Mouse (Mus musculus) cerebellum, adult 2 months (tissue): Measurements from ENCODE around the gene Twf2.

Experiments
- CTCF ChIP-seq: fragments of 200-500 bp; IDR thresholded peaks from 2 replicates; pipeline ENCODE4 v1.5.1; 2011; ENCODE audit warnings: low read depth, mild to moderate bottlenecking, control low read depth, low read length, moderate library complexity, borderline replicate concordance; ENCODE audit not compliant: insufficient read depth
- POLR2A ChIP-seq: fragments of 200-500 bp; IDR thresholded peaks from 2 replicates; pipeline ENCODE4 v1.6.1; 2011; ENCODE audit warnings: low read length, control low read depth, borderline replicate concordance; ENCODE audit not compliant: insufficient read depth

DNA sequence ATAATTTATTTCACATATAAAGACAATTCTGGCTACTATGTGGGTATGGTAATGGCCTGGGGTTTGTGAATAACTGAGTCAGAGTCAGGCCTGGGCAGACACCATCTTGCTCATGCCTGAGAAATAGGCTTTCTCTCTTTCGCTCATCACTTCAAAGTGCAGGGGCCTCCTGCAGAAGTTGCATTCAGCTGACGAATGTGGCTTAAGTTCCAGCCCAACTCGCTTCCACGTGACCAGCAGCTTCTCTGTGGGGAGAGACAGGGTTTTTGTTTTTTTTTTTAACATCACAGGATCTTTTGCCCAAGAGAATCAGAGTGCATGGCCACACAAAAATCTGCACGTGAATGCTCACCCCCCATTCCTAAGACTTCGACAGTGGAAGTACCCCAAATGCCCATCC, 31.0 kb downstream of the Twf2 start:
- no peak for TF ChIP-seq POLR2A
- TF ChIP-seq CTCF, result no peak
